Mouse (Mus musculus): ENCODE data around the gene Pfdn6. TPM values are rescaled to one million over a fixed set of nuclear protein-coding genes. Genes with fewer than 3 reads are reported as not detected.

Gene Pfdn6
- polyA plus RNA-seq, 1 experiment from 2014 or later = 180 TPM

GRCm38 (mm10) chr17:33940981-33941380 lies 838 bp upstream of the Pfdn6 start:
- Histone ChIP-seq H3K27ac (no peak overlapping the region), H3K27me3 (no peaks in the 10 kb centered on the region), H3K4me3 (peak overlapping the region; percentile 84), H3K9ac (peak overlapping the region; percentile 90), H3K4me1 (peaks cover 23% of the 10 kb centered on the region), H3K36me3 (peaks cover 50% of the 10 kb centered on the region), H3K4me2 (replicated peaks) (peak overlapping the region; percentile 97), H3K9me3 (replicated peaks) (no peaks in the 10 kb centered on the region)
- 2% methylated on average over 26 of the region's 26 CpGs for WGBS
- ATAC-seq (ENCODE audit: low FRiP score) = peak; percentile 18

GRCm38 (mm10) chr17:33938783-33939182 lies 1.4 kb downstream of the Pfdn6 start:
- Histone ChIP-seq H3K9me3 (replicated peaks) (no peaks in the 10 kb centered on the region), H3K4me3 (peak overlapping the region; percentile 84; the same call in 1 of the 2 replicates), H3K9ac (no peak overlapping the region), H3K27ac (no peak overlapping the region), H3K27me3 (no peaks in the 10 kb centered on the region), H3K36me3 (peaks cover 49% of the 10 kb centered on the region), H3K4me2 (replicated peaks) (peak overlapping the region; percentile 97; the same call in 1 of the 2 replicates), H3K4me1 (peaks cover 23% of the 10 kb centered on the region)
- 82% methylated on average over 11 of the region's 11 CpGs for WGBS
- ATAC-seq (ENCODE audit: low FRiP score) = no peak

- no peak overlapping the region for H3K4me2 ChIP-seq (replicated peaks)
- H3K4me1 ChIP-seq = peaks cover 22% of the 10 kb centered on the region
- ATAC-seq (ENCODE audit: low FRiP score) = no peak
- 82% methylated on average over 15 of the region's 15 CpGs for WGBS
- H3K36me3 ChIP-seq = peaks cover 54% of the 10 kb centered on the region
- no peak overlapping the region for H3K27ac ChIP-seq
- H3K4me3 ChIP-seq = 0 out of 2 replicates have a peak overlapping the region, but pooled peaks have one; percentile 1
- no peak overlapping the region; the same call in 1 of the 2 replicates for H3K9ac ChIP-seq
- no peaks in the 10 kb centered on the region for H3K9me3 ChIP-seq (replicated peaks)
- no peaks in the 10 kb centered on the region for H3K27me3 ChIP-seq
Observed at GRCm38 (mm10) chr17:33936993-33937392, 3.1 kb downstream of the Pfdn6 start.

- ATAC-seq (ENCODE audit: low FRiP score) = no peak
- Histone ChIP-seq H3K9me3 (replicated peaks) (no peaks in the 10 kb centered on the region), H3K4me1 (peaks cover 21% of the 10 kb centered on the region), H3K4me2 (replicated peaks) (no peak overlapping the region), H3K27ac (no peak overlapping the region), H3K27me3 (no peaks in the 10 kb centered on the region), H3K4me3 (no peak overlapping the region), H3K9ac (no peak overlapping the region), H3K36me3 (peaks cover 56% of the 10 kb centered on the region)
- WGBS = 89% methylated on average over 21 of the region's 21 CpGs
Observed at GRCm38 (mm10) chr17:33935422-33936055, 4.6 kb downstream of the Pfdn6 start.

GRCm38 (mm10) chr17:33932970-33933369 lies 7.2 kb downstream of the Pfdn6 start:
- ATAC-seq (ENCODE audit: low FRiP score) = no peak
- H3K27me3 ChIP-seq = no peaks in the 10 kb centered on the region
- no peak overlapping the region for H3K9ac ChIP-seq
- H3K4me2 ChIP-seq (replicated peaks) = no peak overlapping the region
- 92% methylated on average over 15 of the region's 15 CpGs for WGBS
- peaks cover 19% of the 10 kb centered on the region for H3K4me1 ChIP-seq
- H3K27ac ChIP-seq = no peak overlapping the region
- no peak overlapping the region for H3K4me3 ChIP-seq
- peaks cover 49% of the 10 kb centered on the region for H3K36me3 ChIP-seq
- H3K9me3 ChIP-seq (replicated peaks) = no peaks in the 10 kb centered on the region

GRCm38 (mm10) chr17:33932448-33932847 lies 7.7 kb downstream of the Pfdn6 start:
- H3K4me3 ChIP-seq = no peak overlapping the region
- H3K27ac ChIP-seq = no peak overlapping the region
- peaks cover 24% of the 10 kb centered on the region for H3K4me1 ChIP-seq
- no peaks in the 10 kb centered on the region for H3K9me3 ChIP-seq (replicated peaks)
- no peak overlapping the region for H3K4me2 ChIP-seq (replicated peaks)
- no peak for ATAC-seq (ENCODE audit: low FRiP score)
- H3K36me3 ChIP-seq = peaks cover 47% of the 10 kb centered on the region
- no peaks in the 10 kb centered on the region for H3K27me3 ChIP-seq
- 85% methylated on average over 14 of the region's 14 CpGs for WGBS
- H3K9ac ChIP-seq = no peak overlapping the region

- H3K4me2 ChIP-seq (replicated peaks) = no peak overlapping the region
- H3K4me1 ChIP-seq = peaks cover 25% of the 10 kb centered on the region
- no peaks in the 10 kb centered on the region for H3K9me3 ChIP-seq (replicated peaks)
- no peak for ATAC-seq (ENCODE audit: low FRiP score)
- 89% methylated on average over 11 of the region's 11 CpGs for WGBS
- no peak overlapping the region for H3K27ac ChIP-seq
- no peak overlapping the region for H3K4me3 ChIP-seq
- H3K9ac ChIP-seq = no peak overlapping the region
- H3K27me3 ChIP-seq = no peaks in the 10 kb centered on the region
- H3K36me3 ChIP-seq = peaks cover 42% of the 10 kb centered on the region
Observed at GRCm38 (mm10) chr17:33931947-33932346, 8.2 kb downstream of the Pfdn6 start.

- no peaks in the 10 kb centered on the region for H3K9me3 ChIP-seq (replicated peaks)
- ATAC-seq (ENCODE audit: low FRiP score) = no peak
- no peaks in the 10 kb centered on the region for H3K27me3 ChIP-seq
- peak overlapping the region; percentile 94 for H3K9ac ChIP-seq
- no peak overlapping the region for H3K27ac ChIP-seq
- WGBS = 40% methylated on average over 18 of the region's 18 CpGs
- peak overlapping the region; percentile 98 for H3K4me2 ChIP-seq (replicated peaks)
- peak overlapping the region; percentile 87 for H3K4me3 ChIP-seq
- peaks cover 25% of the 10 kb centered on the region for H3K4me1 ChIP-seq
- H3K36me3 ChIP-seq = peaks cover 40% of the 10 kb centered on the region
Observed at GRCm38 (mm10) chr17:33931159-33931866, 8.8 kb downstream of the Pfdn6 start.

- no peaks in the 10 kb centered on the region for H3K27me3 ChIP-seq
- H3K9me3 ChIP-seq (replicated peaks) = no peaks in the 10 kb centered on the region
- H3K27ac ChIP-seq = peak overlapping the region; percentile 96
- peak overlapping the region; percentile 87 for H3K4me3 ChIP-seq
- peaks cover 25% of the 10 kb centered on the region for H3K4me1 ChIP-seq
- H3K9ac ChIP-seq = peak overlapping the region; percentile 94
- peaks cover 41% of the 10 kb centered on the region for H3K36me3 ChIP-seq
- 0 out of 2 replicates have a peak, but pooled peaks have one; percentile 8 for ATAC-seq (ENCODE audit: low FRiP score)
- under 1% methylated on average over 44 of the region's 45 CpGs for WGBS
- H3K4me2 ChIP-seq (replicated peaks) = peak overlapping the region; percentile 98
Observed at GRCm38 (mm10) chr17:33930280-33931158, 9.6 kb downstream of the Pfdn6 start.

GRCm38 (mm10) chr17:33929371-33930279 lies 10.5 kb downstream of the Pfdn6 start, which contains the start of gene Rgl2:
Gene Rgl2 (plus strand): TSS chr17:33929543.
- Histone ChIP-seq H3K36me3 (peaks cover 36% of the 10 kb centered on the region), H3K4me1 (peaks cover 25% of the 10 kb centered on the region), H3K27ac (peak within 1 kb of the TSS; percentile 96), H3K9ac (peak within 1 kb of the TSS; percentile 94), H3K4me2 (replicated peaks) (peak within 1 kb of the TSS; percentile 98), H3K27me3 (no peaks in the 10 kb centered on the region), H3K4me3 (peak within 1 kb of the TSS; percentile 87), H3K9me3 (replicated peaks) (no peaks in the 10 kb centered on the region)
- under 1% methylated on average over 77 of the region's 80 CpGs for WGBS
- ATAC-seq (ENCODE audit: low FRiP score) = peak; percentile 80

GRCm38 (mm10) chr17:33928251-33928947 lies 11.7 kb downstream of the Pfdn6 start:
- Histone ChIP-seq H3K4me2 (replicated peaks) (peak overlapping the region; percentile 98), H3K4me1 (peaks cover 25% of the 10 kb centered on the region), H3K36me3 (peaks cover 27% of the 10 kb centered on the region), H3K9ac (peak overlapping the region; percentile 94), H3K9me3 (replicated peaks) (no peaks in the 10 kb centered on the region), H3K4me3 (peak overlapping the region; percentile 87), H3K27ac (no peak overlapping the region), H3K27me3 (no peaks in the 10 kb centered on the region)
- no peak for ATAC-seq (ENCODE audit: low FRiP score)
- 65% methylated on average over 21 of the region's 21 CpGs for WGBS
